Mouse (Mus musculus) C2C12 (cell line): ENCODE results near the gene Ctf1.

Source experiments
- CEBPB ChIP-seq: IDR thresholded peaks from one replicate; pipeline ENCODE4 v1.6.1; 2011; ENCODE audit warnings: low read depth, mild to moderate bottlenecking, control low read depth, moderate library complexity
- CTCF ChIP-seq: IDR thresholded peaks from one replicate; pipeline ENCODE4 v1.5.1; 2011; ENCODE audit not compliant: control insufficient read depth, insufficient read depth, insufficient read length
- FOSL1 ChIP-seq: IDR thresholded peaks from one replicate; pipeline ENCODE4 v1.8.0; 2011; ENCODE audit warnings: mild to moderate bottlenecking, low read length; ENCODE audit not compliant: poor library complexity, insufficient read depth, severe bottlenecking
- MAX ChIP-seq: IDR thresholded peaks from one replicate; pipeline ENCODE4 v1.6.1; 2011; ENCODE audit warnings: mild to moderate bottlenecking, control low read depth
- MYOD1 ChIP-seq: IDR thresholded peaks from one replicate; pipeline ENCODE4 v1.6.1; 2011; ENCODE audit warnings: low read depth; ENCODE audit not compliant: control insufficient read depth, insufficient read length
- MYOG ChIP-seq: IDR thresholded peaks from one replicate; pipeline ENCODE4 v1.6.1; 2011; ENCODE audit not compliant: control insufficient read depth, insufficient read length; ENCODE audit errors: extremely low read depth
- USF1 ChIP-seq: IDR thresholded peaks from one replicate; pipeline ENCODE4 v1.6.1; 2011; ENCODE audit warnings: low read depth, mild to moderate bottlenecking, control low read depth, moderate library complexity

- no peak for TF ChIP-seq CTCF
- TF ChIP-seq MAX, result no peak
- TF ChIP-seq CEBPB, result no peak
- no peak for TF ChIP-seq MYOG
- TF ChIP-seq MYOD1, result no peak
- no peak for TF ChIP-seq USF1
- TF ChIP-seq FOSL1, result no peak
Observed at GRCm38 (mm10) chr7:127666679-127667078, 45.9 kb upstream of the Ctf1 start.
